Mouse (Mus musculus) cerebral cortex, adult 2 months (tissue): ENCODE measurements around the gene Rpl18.

ENCODE experiments used
- WGBS: fragments of 180-500 bp; shearing (Covaris S2); methylation state at CpG from one replicate; pipeline ENCODE4 v1.1.7; 2018; 5-methylcytosine and 5-hydroxymethylcytosine counted together

The Rpl18 gene

DNA sequence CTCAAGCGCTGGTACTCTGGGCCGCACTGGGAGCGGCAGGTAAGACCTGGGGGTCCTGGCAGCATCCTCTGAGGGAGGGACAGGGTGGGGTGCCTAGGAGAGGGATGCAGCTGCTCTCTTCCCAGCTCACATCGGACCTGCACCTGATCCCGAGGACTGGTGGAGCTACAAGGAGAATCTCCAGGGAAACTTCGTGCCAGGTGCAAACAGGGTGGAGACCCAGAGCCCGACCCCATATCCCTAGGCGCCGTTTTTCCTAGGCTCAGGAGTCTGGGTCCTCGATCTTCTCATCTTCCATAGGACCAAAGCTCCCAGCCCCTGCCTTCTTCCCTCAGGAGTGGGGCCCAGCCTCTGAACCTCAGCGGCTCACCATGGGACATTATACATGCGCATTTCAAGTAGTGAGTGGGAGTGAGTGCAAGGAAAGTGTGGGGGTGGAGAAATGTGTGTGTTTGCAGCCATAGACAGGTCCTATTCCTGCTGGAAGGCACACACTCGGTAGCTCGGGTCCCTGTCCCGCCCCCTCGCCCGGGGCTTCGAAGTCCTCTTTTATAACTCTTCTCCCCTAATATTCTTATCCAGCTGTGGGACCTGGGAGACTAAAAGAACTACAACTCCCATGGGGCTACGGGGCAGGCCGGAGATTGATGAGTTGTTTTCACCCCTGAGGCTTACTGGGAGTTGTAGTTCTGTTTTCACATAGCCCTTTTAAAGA, 14.8 kb upstream of the Rpl18 start:
- under 1% methylated on average over 20 of the region's 20 CpGs for WGBS

DNA sequence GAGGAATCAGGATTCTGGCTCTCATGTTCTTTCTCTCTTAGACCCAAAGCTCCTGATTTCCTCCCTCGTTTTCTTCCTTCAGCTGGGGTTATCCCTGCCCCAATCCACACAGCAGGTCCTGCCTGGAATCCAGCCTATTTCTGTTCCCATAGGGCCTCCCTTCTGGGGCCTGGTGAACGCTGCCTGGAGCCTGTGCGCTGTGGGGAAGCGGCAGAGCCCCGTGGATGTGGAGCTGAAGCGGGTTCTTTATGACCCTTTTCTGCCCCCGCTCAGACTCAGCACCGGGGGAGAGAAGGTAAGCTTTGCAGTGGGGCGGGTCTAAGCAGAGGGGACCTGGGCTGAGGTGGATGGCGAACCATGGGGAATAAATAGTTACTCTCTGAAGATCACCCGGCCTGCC, 14.2 kb upstream of the Rpl18 start:
- WGBS, result 20% methylated on average over 11 of the region's 11 CpGs

DNA sequence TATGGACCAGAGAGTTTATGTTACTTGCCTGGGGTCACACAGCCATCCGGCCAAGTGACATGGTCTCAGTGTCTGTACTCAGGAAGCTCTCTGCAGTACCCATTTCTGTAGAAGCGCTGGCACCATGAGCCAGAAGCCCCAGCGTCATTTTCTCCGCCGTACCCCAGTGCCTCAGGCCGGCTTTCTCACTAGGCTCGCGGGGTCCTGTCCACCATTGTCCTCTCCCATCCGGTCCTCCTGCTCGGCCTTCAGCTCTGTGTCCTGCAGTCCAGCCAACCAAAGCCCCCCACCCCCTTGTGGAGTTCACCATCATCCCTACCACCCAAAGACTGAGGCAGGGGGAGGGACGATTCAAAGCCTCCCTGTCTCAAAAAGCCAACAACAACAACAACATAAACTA, 13.7 kb upstream of the Rpl18 start:
- 75% methylated on average over 11 of the region's 11 CpGs for WGBS

DNA sequence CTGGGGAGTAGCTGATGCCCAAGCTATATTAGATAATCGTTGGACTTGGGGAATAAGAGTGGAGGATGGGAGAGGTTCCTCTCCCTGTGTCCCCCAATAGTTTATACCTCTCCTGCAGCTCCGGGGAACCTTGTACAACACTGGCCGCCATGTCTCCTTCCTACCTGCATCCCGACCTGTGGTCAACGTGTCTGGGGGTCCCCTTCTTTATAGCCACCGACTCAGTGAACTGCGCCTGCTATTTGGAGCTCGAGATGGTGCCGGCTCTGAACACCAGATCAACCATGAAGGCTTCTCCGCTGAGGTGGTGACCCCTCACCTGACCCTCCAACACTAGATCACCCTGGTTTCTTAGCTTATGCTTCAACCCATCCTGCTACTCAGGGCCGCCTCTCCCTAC, 12.9 kb upstream of the Rpl18 start:
- 92% methylated on average over 11 of the region's 11 CpGs for WGBS

DNA sequence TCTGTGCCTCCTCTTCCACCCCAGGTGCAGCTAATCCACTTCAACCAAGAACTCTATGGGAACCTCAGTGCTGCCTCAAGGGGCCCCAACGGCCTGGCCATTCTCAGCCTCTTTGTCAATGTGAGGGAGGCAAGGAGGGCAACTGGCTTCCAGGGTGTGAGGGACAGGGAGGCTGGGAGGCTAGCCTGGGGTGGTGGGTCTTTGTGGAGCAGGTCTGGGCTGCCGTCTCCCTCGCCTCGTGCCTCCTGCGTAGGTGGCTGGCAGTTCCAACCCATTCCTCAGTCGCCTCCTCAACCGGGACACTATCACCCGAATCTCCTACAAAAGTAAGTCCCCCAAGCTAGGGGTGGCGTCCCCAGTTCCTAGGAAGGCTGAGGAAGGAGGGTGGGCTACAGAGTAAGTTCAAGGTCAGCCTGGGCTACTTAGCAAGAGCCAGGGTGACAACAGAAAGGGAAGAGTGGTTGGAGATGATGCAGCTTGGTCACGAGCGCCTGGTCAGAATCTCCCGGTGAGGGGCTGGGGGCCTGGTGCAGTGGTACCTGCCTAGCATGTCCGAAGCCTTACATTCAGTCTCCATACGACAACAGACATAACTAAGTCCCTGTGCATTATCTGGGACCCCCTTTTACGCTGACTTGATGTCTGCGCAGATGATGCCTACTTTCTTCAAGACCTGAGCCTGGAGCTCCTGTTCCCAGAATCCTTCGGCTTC, 12.3 kb upstream of the Rpl18 start:
- 75% methylated on average over 17 of the region's 17 CpGs for WGBS

DNA sequence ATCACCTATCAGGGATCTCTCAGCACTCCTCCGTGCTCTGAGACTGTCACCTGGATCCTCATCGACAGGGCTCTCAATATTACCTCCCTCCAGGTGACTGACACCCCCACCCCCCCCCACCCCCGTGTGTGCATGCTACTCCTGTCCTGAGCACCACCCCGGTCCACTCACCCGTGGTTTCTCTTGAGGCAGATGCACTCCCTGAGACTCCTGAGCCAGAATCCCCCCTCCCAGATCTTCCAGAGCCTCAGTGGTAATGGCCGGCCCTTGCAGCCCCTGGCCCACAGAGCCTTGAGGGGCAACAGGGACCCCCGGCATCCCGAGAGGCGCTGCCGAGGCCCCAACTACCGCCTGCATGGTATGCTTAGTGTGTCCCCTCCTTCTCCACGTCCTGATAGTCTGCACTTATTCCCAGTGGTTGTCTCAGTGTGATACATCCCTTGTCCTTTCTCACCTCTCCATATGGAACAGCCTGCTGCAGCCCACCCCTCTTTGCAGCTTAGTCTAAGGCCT, 11.7 kb upstream of the Rpl18 start:
- 24% methylated on average over 12 of the region's 12 CpGs for WGBS

DNA sequence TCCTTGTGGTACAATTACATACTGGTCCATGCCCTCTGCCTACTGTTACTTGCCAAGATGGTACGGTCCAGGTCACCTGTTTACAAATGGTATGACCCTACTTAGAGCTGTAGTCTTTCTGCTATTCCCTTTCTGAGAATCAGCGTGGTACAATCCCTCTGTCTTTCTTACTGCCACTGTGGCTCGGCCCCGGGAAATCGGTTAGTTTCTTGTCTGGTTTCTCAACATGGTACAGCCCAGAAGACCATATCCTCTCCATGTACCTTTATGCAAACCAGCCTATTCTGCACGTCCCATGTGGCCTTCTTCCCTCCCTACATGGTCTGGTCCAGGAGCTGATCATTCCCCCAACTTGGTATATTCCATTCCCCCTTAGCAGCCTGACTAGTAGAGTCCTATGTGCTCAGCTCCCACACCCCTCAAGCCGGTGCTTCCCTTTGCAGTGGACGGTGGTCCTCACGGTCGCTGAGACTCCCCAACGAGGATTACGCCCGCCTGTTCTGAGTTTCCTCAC, 11.2 kb upstream of the Rpl18 start:
- under 1% methylated on average over 13 of the region's 13 CpGs for WGBS

DNA sequence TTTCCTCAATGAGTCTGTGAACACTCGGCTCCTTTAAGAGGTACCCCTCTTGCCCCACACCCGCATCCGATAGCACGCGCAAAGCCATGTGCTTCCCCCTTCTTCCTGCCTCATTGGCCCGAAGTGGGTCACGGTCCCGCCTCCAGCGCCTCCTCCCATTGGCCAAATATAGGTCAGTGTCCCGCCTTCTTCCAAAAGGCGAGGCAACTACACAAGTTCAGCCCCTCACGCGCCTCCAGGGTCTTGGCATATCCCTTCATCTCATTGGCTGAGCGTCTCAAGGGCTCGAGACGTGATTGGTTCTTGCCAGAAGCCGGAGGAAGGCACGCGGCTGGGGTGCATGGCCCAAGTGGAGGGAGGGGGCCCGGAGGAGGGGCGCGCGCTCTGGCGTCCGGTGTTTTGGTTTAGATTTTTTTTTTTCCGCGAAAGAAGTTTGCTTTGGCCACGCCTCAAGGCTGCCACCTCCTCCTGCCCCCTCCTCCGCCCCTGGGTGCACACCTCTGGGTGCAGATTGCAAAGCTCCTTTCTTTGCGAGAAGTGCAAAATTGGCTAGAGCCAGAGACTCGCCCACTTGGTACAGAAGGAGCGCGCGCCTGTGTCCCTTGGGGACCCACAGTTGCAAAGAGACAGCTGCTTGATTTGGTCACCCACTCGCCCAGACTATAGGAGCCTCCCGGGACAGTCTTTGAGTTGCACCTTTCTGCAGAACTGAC, 10.4 kb upstream of the Rpl18 start, which contains the start of gene Dbp:
Dbp (plus strand) TSS at position 359 of the 713 bp plus-strand sequence.
- 0% methylated on average over 36 of the region's 36 CpGs for WGBS

DNA sequence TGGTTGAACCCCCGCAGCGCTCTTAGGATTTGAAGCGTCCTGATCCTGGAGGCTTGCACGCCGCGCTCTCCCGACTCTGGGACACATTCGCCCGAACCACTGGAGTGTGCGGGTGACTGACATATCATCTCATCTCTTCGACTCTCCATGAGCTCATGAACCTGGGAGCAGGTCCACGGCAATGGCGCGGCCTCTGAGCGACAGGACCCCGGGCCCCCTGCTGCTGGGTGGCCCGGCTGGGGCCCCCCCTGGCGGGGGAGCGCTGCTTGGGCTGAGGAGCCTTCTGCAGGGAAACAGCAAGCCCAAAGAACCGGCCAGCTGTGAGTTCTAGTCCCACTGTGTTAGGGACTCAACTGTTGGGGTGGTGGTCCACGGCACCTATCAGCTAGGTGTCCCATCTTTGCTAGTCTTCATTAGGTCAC, 9.8 kb upstream of the Rpl18 start:
- under 1% methylated on average over 21 of the region's 21 CpGs for WGBS

DNA sequence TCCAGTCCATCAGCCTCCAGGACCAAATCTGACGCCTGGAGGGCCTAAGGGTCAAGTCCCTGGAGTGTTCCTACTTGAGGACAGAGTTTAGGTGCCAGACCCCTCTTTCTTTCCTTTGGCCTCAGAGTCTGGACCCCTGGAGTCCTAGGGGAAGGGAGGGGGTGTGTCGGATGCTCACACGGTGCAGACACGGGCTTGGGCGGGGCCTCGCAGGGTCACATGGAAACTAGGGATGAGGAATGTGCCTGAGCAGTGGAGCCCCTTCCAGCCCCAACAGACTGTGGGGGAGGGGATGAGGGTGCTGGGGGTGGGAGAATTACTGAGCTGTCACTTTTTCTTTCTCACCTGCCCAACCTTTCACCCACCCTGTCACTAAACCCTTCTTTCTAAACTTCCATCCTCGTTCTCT, 9.4 kb upstream of the Rpl18 start:
- WGBS, result 1% methylated on average over 7 of the region's 7 CpGs

DNA sequence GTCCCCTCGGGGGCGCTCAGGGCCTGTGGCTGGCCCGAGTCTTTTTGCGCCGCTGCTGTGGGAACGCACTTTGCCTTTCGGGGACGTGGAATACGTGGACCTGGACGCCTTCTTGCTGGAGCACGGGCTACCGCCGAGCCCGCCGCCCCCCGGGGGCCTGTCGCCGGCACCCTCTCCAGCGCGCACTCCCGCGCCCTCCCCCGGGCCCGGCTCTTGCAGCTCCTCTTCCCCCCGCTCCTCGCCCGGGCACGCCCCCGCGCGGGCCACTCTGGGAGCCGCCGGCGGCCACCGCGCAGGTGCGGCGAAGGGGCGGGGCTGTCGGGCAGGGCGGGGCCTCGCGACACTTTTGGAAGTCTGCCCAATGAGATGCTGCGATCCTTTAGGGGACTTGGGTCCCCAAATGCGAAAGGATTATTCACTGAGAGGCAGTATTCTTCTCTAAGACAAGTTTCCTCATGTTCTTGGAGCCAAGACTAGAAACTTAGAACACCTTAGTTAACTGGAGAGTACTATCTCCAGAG, 8.5 kb upstream of the Rpl18 start:
- WGBS, result 1% methylated on average over 45 of the region's 45 CpGs

DNA sequence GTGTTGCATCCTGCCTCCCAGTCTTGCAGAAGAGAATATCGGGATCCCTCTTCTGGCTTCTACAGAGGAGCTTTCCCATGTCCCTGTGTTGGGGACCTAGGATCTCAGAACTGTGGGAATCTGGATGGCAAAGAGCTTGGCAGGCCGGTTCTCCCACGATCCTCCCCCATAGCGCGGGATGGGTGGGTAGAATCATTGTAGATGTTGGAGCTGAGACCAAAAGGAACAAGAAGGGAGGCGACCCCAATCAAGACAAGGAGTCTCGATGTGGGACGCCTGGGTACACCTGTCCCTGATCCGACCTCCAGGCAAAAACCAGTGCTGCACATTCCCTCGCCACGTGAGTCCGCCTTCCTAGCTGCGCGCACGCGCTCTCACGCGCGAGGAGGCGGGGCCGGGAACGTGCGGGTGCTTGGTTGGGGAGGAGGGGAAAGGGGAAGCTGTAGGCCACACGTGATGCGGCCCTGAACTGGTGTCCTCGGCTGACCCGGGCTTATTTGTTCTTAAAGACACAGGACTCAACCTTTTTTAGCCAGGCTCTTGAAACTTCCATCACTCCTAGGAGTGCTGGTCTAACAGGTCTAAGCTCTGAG, 7.8 kb upstream of the Rpl18 start:
- WGBS, result 1% methylated on average over 27 of the region's 27 CpGs

DNA sequence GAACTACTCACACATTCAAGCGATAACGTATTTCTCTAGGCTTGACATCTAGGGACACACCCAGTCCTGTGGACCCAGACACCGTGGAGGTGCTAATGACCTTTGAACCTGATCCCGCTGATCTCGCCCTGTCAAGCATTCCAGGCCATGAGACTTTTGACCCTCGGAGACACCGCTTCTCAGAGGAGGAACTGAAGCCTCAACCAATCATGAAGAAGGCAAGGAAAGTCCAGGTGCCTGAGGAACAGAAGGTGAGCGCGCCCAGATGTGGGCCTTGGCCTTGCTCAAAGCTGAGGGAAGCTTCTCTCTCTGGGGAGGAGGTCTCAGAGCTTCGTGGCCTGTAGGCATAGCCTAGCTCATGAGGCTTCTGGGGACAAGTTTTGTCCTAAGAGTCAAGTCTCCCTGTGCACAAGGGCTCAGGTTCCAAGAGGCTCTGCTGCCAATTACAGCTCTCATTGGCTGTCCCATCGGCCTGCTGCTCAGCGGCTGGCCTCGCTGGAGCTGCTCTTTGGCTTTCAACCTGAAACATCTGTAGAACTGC, 7.0 kb upstream of the Rpl18 start:
- WGBS, result 44% methylated on average over 13 of the region's 13 CpGs

DNA sequence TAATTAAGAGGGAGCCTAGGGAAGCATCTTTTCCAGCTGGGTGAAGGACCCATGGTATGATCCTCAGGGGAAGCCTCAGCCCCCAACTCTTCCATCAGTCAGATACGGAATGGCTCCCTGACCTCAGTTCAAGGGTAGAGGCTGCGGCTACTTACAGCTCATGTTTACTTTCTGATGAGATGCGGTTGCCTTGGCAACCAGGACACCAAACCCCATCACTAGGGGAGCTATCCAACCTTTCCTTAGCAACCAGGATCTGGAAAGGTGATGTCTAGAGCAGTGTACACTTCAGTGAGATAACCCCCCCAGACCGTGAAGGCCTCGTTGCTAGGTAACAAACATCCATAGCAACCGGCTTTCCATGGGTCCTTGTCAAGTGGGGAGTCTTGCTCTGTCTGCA, 6.2 kb upstream of the Rpl18 start:
- WGBS, result 35% methylated on average over 6 of the region's 6 CpGs

DNA sequence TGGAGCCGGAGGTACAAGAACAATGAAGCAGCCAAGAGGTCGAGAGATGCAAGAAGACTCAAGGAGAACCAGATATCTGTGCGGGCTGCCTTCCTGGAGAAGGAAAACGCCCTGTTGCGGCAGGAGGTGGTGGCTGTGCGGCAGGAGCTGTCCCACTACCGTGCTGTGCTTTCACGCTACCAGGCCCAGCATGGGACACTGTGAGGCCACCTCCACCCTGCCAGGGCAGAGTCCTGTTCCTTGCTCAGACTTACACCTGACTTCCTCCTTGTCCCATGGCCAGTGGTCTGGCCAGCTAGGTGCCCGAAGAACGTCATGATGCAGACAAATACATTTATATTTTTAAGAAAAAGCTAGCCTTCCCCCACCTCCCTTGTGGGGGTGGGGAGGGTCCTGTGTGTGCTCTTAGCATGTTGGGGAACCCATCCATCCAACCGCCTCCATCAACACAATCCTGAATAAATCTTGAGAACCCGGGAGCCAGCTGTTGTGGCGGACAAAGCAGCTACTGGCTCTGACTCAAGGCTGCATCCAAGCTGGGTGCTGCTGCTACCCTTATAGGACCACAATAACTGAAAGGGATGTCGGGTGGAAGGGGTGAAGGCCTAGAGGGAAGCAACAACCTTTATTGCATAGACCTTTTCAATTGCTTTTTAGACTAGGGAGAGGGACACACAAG, 5.4 kb upstream of the Rpl18 start:
- 50% methylated on average over 14 of the region's 14 CpGs for WGBS

DNA sequence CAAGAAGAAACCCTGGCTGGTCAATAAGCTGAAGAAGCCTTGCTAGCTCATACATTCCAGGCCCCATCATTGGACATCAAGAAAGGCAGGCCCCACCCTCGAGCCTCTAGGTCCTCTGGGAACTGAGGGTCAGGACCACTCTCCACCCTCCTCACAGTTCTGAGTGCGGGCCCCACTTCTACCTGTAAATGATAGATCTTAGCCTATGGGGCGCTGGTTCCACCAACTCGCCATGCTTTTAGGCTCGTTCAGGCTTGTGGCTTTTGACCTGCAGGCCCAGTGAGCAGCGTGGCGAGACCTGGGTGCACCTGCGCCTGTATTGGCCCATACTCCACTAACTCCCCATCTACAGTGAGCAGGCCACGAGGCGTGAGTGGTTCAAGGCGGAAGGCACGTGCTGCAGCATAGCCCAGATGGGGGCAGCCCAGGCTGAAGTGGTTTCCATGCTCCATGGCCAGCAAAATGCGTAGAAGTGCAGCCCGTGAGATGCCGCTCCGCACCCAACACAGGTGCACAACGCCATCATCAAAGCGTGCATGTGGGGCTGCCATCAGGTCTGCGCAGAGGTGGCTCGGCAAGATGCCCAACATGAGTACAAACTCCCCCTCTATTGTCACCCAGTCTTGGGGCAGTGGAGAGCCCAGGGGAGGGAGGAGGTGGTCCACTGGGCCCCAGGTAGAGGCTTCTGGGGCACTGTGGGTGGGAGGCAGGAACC, 4.6 kb upstream of the Rpl18 start:
- 75% methylated on average over 20 of the region's 20 CpGs for WGBS

DNA sequence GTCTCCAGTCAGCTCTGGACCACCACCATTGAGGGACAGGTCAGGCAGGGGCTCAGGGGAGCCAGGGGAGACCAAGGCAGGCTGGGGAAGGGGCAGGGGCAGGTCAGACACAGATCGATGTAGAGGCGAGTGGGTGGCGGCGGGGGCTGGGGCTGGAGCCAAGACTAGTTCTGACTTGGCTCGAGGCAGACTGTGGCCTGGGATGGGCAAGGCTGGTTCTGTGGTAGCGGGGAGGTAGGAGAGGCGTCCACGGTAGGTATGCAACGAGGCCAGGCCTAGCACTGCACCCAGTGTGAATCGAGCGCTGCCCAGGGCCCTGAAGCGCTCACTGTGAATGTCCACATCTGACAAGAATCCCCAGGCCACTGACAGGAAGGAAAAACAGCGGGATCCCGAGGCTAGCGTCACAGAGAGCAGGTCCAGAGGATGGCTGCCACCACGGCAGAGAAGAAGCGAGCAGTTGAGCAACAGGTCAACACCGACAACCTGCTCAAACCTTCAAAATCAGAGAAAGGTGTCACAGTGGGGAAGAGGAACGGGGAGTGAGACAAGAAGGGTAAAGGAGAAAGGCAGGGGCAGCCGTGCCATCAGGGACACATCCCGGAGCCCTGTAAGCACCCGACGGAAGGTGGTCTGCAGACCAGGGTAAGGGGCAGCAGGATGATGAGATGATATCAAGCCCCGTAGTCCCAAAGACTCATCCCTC, 3.8 kb upstream of the Rpl18 start:
- 71% methylated on average over 24 of the region's 24 CpGs for WGBS

DNA sequence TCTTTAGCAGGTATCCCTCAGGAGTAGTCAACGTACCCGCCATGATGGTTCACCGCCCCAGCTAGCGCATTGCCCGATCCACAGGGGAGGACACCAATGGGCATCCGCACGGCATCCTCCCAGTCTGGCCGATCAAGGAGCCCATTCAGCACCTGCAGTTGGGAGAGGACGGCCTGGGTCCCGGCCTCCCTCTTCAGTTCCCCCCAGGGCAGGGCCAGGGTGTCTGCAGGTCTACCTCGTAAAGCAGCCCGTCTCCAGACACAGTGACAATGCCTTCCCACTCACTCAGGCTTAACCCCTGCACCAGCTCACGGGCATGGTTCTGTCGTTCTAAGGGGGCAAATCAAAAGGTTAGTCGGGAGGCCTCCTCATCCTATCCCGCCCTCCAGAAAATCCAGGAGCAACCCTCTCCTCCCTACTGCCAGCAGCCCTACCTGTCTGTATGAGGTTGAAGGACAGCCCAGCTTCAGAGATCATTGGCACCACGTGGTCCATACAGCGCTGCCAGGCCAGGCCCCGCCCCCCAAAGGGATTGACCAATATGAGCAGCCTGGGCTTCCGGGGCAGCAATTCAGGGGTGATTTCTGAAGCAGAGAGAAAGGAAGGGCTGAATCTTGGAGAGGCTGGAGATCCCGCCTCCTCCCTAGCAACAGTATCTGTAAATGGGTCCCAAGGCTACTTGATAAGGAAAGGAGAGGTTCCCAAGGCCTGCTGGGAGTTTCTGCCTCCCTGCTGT, 3.1 kb upstream of the Rpl18 start:
- 86% methylated on average over 21 of the region's 21 CpGs for WGBS

DNA sequence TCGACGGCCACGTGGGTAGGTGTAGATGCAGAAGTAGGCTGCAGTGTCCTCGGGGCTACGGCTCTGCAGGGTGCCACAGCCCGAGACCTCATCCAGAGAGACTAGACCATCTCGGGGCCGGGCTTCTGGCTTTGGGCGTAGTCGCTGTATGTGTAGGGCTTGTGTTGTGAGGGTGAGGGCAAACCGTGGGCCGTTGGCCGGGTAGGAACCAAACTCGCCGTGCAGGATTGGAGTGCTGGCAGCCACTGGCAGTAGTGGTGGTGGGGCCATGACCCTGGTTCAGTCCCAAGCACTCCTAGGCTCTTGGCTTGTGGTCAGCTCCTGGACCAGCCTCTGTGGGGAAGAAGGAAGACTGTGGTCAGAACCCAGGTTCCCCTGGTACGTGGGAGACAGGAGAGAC, 1.9 kb upstream of the Rpl18 start:
- 90% methylated on average over 16 of the region's 16 CpGs for whole genome bisulfite sequencing
